Mouse (Mus musculus) CD4-positive, CD25-positive, alpha-beta regulatory T cell (primary cell): ENCODE results near the gene Nek11. TPM values are rescaled to one million over a fixed set of nuclear protein-coding genes. Genes with fewer than 3 reads are reported as not detected.

Experiments used
- polyA plus RNA-seq: library from polyadenylated mRNA; unstranded; fragments of 100-300 nt; shearing (Covaris generic); gene quantifications from one replicate; pipeline ENCODE4 v1.2.1, GENCODE M21; 2017

The Nek11 gene
- polyA plus RNA-seq, result not detected

DNA sequence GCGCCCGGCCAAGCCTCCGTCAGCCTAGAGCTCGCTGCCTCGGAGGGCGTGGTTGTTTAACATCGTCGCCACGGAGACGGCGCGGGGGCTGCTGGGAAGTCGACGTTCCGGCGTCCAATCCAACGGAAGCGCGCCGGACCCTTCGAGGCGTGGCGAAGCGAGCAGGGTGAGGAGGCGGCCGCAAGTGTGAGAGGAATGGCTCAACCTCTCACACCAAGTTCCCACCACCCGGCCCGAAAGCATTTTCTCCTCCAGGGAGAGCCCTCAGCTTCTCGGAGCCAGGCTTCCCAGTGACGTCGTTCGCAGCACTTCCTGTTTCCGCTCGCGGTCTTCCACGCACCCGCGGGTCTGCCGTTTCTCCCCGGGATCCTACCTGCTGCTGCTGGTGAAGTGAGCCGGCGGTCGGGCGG, at the start of gene Nek11, which contains the start of gene Aste1:
Gene Nek11 (minus strand): TSS at position 307 of the 410 bp plus-strand sequence.
Gene Aste1 (plus strand): TSS at position 175 of the 410 bp plus-strand sequence.

DNA sequence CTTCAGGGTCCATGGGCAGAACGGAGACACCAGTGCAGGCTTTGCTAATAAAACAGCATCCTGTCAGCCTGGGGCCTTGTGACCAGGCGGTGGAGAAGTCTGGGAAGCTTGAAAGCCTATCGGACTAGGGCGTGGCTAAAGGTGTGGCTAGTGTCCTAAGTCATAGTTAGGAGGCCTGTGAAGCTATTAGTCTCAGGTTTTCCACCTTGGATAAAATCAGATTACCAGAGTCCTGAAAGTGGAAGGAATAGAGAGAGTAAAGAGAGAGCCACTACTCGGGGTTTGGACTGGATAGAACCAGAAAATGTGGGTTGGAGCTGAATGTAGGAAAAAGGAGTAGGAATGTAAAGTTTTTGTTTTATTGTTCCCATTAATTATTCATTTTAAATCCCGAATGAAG, 250.3 kb downstream of the Nek11 start, which contains the start of gene 1700080E11Rik:
Gene 1700080E11Rik (minus strand): TSS at position 101 of the 400 bp plus-strand sequence.

DNA sequence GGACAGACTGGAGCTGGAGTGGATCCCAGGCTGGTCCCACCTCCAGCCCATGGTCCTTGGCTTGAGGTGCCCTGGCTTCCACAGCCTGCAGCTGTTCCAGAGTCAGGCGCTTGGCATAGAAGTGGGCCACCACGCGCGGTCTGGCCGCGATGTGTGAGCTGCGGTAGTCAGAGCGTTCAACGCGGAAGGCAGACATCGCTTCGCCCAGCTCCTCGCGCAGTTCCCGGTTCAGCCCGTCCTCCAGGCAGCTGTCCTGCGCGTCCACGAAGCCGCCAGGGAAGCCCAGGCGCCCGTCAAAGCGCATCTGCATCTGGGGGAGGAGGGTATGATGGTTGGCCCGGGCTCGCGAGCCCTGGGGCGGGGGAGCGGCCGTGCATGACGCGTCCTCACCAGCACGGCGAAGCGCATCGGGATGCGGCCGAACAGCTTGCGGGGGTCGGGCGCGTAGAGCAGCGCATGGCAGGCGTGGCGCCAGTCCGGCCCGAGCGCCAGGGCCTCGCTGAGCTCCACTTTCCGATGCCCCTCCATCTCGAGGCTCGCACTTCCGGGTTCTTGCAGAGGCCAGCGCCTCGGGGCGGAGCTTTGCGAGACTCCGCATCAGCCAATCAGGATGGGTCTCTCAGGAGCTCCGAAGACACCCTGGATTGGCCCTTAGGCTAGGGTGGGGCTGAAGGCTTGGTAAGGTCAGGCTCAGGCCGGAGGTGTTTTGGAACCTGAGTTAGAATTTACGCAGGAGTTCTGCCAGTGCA, 263.9 kb downstream of the Nek11 start, which contains the start of gene Nudt16:
Gene Nudt16 (minus strand): TSS at position 572 of the 749 bp plus-strand sequence.

Other genes with a start within 250 kb of the Nek11 start
- 25.5 TPM for gene Aste1, start 132 bp downstream of the Nek11 start, polyA plus RNA-seq
- gene Atp2c1, start 131.8 kb upstream of the Nek11 start, polyA plus RNA-seq, result 90.7 TPM
- gene Pik3r4, start 247.5 kb upstream of the Nek11 start, polyA plus RNA-seq, result 36.7 TPM